Mouse (Mus musculus): ENCODE results near the gene Rbfox1.

DNA sequence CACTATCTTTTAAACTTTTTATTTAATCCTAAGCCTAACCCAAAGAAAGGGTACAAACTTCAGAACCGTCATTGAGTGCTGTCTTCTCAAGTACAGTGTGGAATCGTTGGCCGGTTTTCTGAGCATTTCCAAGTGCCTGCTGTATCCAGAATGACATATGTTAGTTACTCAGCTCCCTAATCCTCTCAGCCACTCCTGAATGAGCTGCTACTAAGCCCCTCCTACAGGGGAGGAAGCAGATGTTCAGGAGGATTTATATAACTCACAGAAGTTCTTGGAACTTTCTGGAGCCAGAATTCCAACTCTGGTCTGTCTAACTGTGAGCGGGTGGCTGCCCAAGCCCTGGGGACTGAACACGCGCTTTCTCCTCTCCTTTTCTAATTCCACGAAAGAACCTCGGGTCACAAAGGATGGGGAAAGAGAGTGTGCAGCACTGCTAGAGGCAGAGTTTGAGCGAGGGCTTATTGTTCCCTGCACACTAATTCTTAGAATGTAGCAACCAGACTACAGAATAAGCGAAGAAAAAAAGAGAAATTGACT, 446.3 kb downstream of the Rbfox1 start:
- TF ChIP-seq POLR2A (IDR thresholded peaks at IDR 0.05; ENCODE audit: borderline replicate concordance, low read depth, low read length) (no peak), CTCF (IDR thresholded peaks at IDR 0.05; ENCODE audit: low read depth, low read length) (no peak)

Measured in bone marrow macrophage, adult 2 months (primary cell).